Mouse (Mus musculus): Measurements from ENCODE around the gene Arhgef2.

DNA sequence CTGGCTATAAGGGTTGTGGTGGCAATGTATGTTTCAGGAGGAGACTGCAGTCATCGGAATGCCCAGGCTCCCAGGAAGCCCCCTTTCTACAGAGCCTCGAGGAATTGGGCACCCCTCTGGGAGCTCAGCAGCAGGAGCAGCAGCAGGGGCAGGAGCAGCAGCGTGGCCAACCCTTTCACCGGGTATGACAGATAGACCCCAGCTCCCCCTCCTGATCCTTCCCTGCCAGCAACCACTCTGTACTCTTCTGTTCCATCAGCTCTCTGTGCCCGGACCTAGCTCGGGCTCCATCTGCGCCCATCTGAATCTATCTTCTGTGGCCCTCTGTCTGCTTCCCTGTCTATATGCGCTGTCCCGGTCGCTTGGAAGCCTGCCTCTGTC is 2.0 kb downstream of the Arhgef2 start:
- TF ChIP-seq CTCF (IDR thresholded peaks at IDR 0.05): no peak
- no peak for TF ChIP-seq EP300 (IDR thresholded peaks at IDR 0.05)
